In the genomic region with DNA sequence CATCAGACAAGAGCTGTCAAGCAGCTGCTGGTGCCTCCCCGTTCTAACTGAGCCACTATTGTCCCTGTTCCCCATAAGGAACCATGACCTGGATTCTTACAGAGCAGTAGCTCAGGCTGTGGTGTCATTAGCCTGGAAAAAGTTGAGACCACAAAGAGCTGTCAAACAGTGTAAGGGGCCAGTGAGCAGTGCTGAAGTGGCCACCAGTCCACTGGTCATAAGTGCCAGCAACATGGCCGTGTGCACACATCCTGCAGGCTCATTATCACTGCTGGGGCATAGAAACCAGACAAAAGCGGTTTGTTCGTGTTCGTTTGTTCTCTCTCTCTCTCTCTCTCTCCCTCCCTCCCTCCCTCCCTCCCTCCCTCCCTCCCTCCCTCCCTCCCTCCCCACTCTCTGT, we compare ENCODE assay signal across 22 mouse cellular contexts.
"Had no signal": no experiment of that assay in that cellular context is flagged by ENCODE, and none has a peak within 500 bp of the region (broad histone marks: within the 10 kb centered on the region; RNA-seq: fewer than 3 reads in every experiment).

No protein-coding gene starts in this region.

- H3K4me2 ChIP-seq: limb, embryonic 12.5 days; limb, embryonic 15.5 days; liver, embryonic 12.5 days; liver, embryonic 15.5 days; midbrain, embryonic 11.5 days; midbrain, embryonic 15.5 days; neural tube, embryonic 13.5 days had no signal

- H3K9me3 ChIP-seq: limb, embryonic 12.5 days; limb, embryonic 15.5 days; liver, embryonic 12.5 days; liver, embryonic 15.5 days; midbrain, embryonic 15.5 days; neural tube, embryonic 13.5 days had no signal

- H3K4me1 ChIP-seq: limb, embryonic 12.5 days; liver, embryonic 15.5 days; midbrain, embryonic 15.5 days; neural tube, embryonic 13.5 days had no signal

- H3K27ac ChIP-seq: limb, embryonic 12.5 days; limb, embryonic 15.5 days; liver, embryonic 12.5 days; liver, embryonic 15.5 days; midbrain, embryonic 15.5 days; neural tube, embryonic 13.5 days; stomach, postnatal 0 days had no signal

- H3K9ac ChIP-seq: limb, embryonic 12.5 days; limb, embryonic 15.5 days; liver, embryonic 12.5 days; liver, embryonic 15.5 days; midbrain, embryonic 15.5 days; neural tube, embryonic 13.5 days had no signal

- DNase-seq: kidney, adult 11 months; kidney, adult 8-10 months; kidney, postnatal 10 days; left cerebral cortex, postnatal 4 days; lung, adult 2 months; lung, postnatal 14 days; lung, postnatal 4 days; right cerebral cortex, adult 18-20 months; right cerebral cortex, postnatal 14 days; right cerebral cortex, postnatal 4 days; thymus, adult 2 months; thymus, postnatal 14 days; thymus, postnatal 4 days had no signal

- H3K36me3 ChIP-seq: limb, embryonic 12.5 days; limb, embryonic 15.5 days; liver, embryonic 12.5 days; liver, embryonic 15.5 days; midbrain, embryonic 15.5 days; neural tube, embryonic 13.5 days had no signal

- H3K4me3 ChIP-seq: limb, embryonic 12.5 days; limb, embryonic 15.5 days; liver, embryonic 12.5 days; liver, embryonic 15.5 days; midbrain, embryonic 15.5 days; myocyte; neural tube, embryonic 13.5 days had no signal

- H3K27me3 ChIP-seq: limb, embryonic 15.5 days; liver, embryonic 12.5 days; liver, embryonic 15.5 days; midbrain, embryonic 15.5 days had no signal

- ATAC-seq: liver, embryonic 12.5 days; midbrain, embryonic 15.5 days had no signal
